Mouse (Mus musculus) CH12.LX (cell line): ENCODE measurements around the gene Camp. TPM values are rescaled to one million over a fixed set of nuclear protein-coding genes. Genes with fewer than 3 reads are reported as not detected.

Source experiments
- DNase-seq: peaks from one replicate; pipeline ENCODE4 v3.0.0-alpha.2; 2013; ENCODE audit errors: extremely low read depth
- H3K27ac ChIP-seq: 2 replicates; pipeline ENCODE4 v1.5.1; 2012; ENCODE audit warnings: low read depth, mild to moderate bottlenecking, control low read depth, moderate library complexity; ENCODE audit not compliant: insufficient read depth
- H3K27me3 ChIP-seq: replicated peaks from 2 replicates; pipeline ENCODE3; 2012; ENCODE audit warnings: inconsistent platforms
- H3K36me3 ChIP-seq, 2 experiments: replicated peaks in 1 of 2; 2 replicates each; pipeline versions ENCODE3 to v1.6.1; 2012; ENCODE audit warnings: inconsistent platforms in 1 of 2, low read length in 1 of 2, mild to moderate bottlenecking in 1 of 2, mixed read lengths in 1 of 2, moderate library complexity in 1 of 2; ENCODE audit not compliant: control insufficient read depth in 1 of 2, insufficient read depth in 1 of 2
- H3K4me1 ChIP-seq, 2 experiments: 2 replicates each; pipeline ENCODE4 v1.6.1; 2012; ENCODE audit warnings: inconsistent platforms in 1 of 2, moderate library complexity in 1 of 2; ENCODE audit not compliant: insufficient read depth in 2 of 2, control insufficient read depth in 1 of 2
- H3K4me2 ChIP-seq: 2 replicates; pipeline ENCODE4 v1.6.1; 2012; ENCODE audit warnings: low read depth, mild to moderate bottlenecking, control low read depth; ENCODE audit not compliant: poor library complexity, insufficient read depth, severe bottlenecking
- H3K4me3 ChIP-seq, 3 experiments: fragments of 150-350 bp in 1 of 3; sonication (generic) in 1 of 3; replicated peaks in 1 of 3; 2 replicates each; pipeline versions ENCODE3 to v1.5.1; 2011 to 2012; ENCODE audit warnings: low read depth in 2 of 3, low read length in 2 of 3, mild to moderate bottlenecking in 2 of 3, moderate library complexity in 2 of 3, control low read depth in 1 of 3, improper control_type of control experiment in 1 of 3, inconsistent platforms in 1 of 3, mixed read lengths in 1 of 3; ENCODE audit not compliant: poor library complexity in 1 of 3
- H3K79me2 ChIP-seq: replicated peaks from 2 replicates; pipeline ENCODE4 v1.6.1; 2012; ENCODE audit warnings: mild to moderate bottlenecking, moderate library complexity; ENCODE audit not compliant: control insufficient read depth, poor library complexity, insufficient read depth, severe bottlenecking; ENCODE audit errors: extremely low read depth
- H3K9ac ChIP-seq: 2 replicates; pipeline ENCODE4 v1.6.1; 2012; ENCODE audit warnings: low read depth, mild to moderate bottlenecking, control low read depth, moderate library complexity; ENCODE audit not compliant: insufficient read depth
- H3K9me3 ChIP-seq: replicated peaks from 2 replicates; pipeline ENCODE3; 2012; ENCODE audit warnings: low read length, inconsistent platforms, mixed read lengths
- BHLHE40 ChIP-seq: IDR thresholded peaks from 2 replicates; pipeline ENCODE4 v1.6.1; 2011; ENCODE audit warnings: mild to moderate bottlenecking, low read depth, low read length, improper control_type of control experiment
- CHD1 ChIP-seq: IDR thresholded peaks from 2 replicates; pipeline ENCODE4 v1.6.1; 2012; ENCODE audit warnings: low read depth, low read length, improper control_type of control experiment, inconsistent platforms
- CHD2 ChIP-seq: IDR thresholded peaks from 2 replicates; pipeline ENCODE4 v1.6.1; 2011; ENCODE audit warnings: low read length, improper control_type of control experiment
- ELF1 ChIP-seq: IDR thresholded peaks from 2 replicates; pipeline ENCODE4 v1.6.1; 2014; ENCODE audit warnings: low read depth, mild to moderate bottlenecking, inconsistent platforms, low read length, improper control_type of control experiment
- GABPA ChIP-seq: IDR thresholded peaks from 2 replicates; pipeline ENCODE4 v1.6.1; 2012; ENCODE audit warnings: low read depth, low read length, improper control_type of control experiment, inconsistent platforms; ENCODE audit not compliant: insufficient replicate concordance
- IRF4 ChIP-seq: IDR thresholded peaks from 2 replicates; pipeline ENCODE4 v1.6.1; 2014; ENCODE audit warnings: low read depth, mild to moderate bottlenecking, inconsistent platforms, low read length, improper control_type of control experiment
- JUN ChIP-seq: IDR thresholded peaks from 2 replicates; pipeline ENCODE4 v1.6.1; 2011; ENCODE audit warnings: low read depth, mild to moderate bottlenecking, low read length, improper control_type of control experiment, moderate library complexity; ENCODE audit not compliant: insufficient read depth
- KAT2A ChIP-seq: IDR thresholded peaks from 2 replicates; pipeline ENCODE4 v1.6.1; 2012; ENCODE audit warnings: low read length, improper control_type of control experiment, inconsistent platforms; ENCODE audit not compliant: insufficient replicate concordance
- MAFK ChIP-seq: IDR thresholded peaks from 2 replicates; pipeline ENCODE4 v1.6.1; 2011; ENCODE audit warnings: low read length, improper control_type of control experiment; ENCODE audit not compliant: insufficient replicate concordance
- MAX ChIP-seq: IDR thresholded peaks from 2 replicates; pipeline ENCODE4 v1.6.1; 2011; ENCODE audit warnings: low read length, improper control_type of control experiment
- MAZ ChIP-seq: IDR thresholded peaks from 2 replicates; pipeline ENCODE4 v1.6.1; 2012; ENCODE audit warnings: low read depth, mild to moderate bottlenecking, inconsistent platforms, low read length, improper control_type of control experiment, moderate library complexity
- MEF2A ChIP-seq: IDR thresholded peaks from 2 replicates; pipeline ENCODE4 v1.6.1; 2014; ENCODE audit warnings: low read depth, mild to moderate bottlenecking, inconsistent platforms, low read length, improper control_type of control experiment, borderline replicate concordance
- NELFE ChIP-seq: IDR thresholded peaks from 2 replicates; pipeline ENCODE4 v1.6.1; 2011; ENCODE audit warnings: low read depth, low read length, improper control_type of control experiment
- POLR2A ChIP-seq: IDR thresholded peaks from 2 replicates; pipeline ENCODE4 v1.6.1; 2011; ENCODE audit warnings: low read depth, mild to moderate bottlenecking, improper control_type of control experiment, low read length
- RCOR1 ChIP-seq: conservative IDR thresholded peaks from 2 replicates; pipeline ENCODE4 v1.6.1; 2012; ENCODE audit warnings: low read depth, mild to moderate bottlenecking, inconsistent platforms, low read length, improper control_type of control experiment
- SIN3A ChIP-seq: IDR thresholded peaks from 2 replicates; pipeline ENCODE4 v1.6.1; 2012; ENCODE audit warnings: low read length, improper control_type of control experiment, inconsistent platforms
- SMC3 ChIP-seq: IDR thresholded peaks from 2 replicates; pipeline ENCODE4 v1.6.1; 2011; ENCODE audit warnings: low read depth, low read length, improper control_type of control experiment
- TBP ChIP-seq: conservative IDR thresholded peaks from 2 replicates; pipeline ENCODE4 v1.6.1; 2011; ENCODE audit warnings: low read depth, low read length, improper control_type of control experiment
- TCF12 ChIP-seq: IDR thresholded peaks from 2 replicates; pipeline ENCODE4 v1.6.1; 2014; ENCODE audit warnings: low read depth, mild to moderate bottlenecking, inconsistent platforms, low read length, improper control_type of control experiment
- USF2 ChIP-seq: conservative IDR thresholded peaks from 2 replicates; pipeline ENCODE4 v1.6.1; 2011; ENCODE audit warnings: low read depth, low read length, improper control_type of control experiment
- dilution Hi-C: fragments of 300-500 bp; cut with MboI; formaldehyde crosslinking; loops from 2 replicates; pipeline ENCODE4 v1.14.3; 2020; ENCODE audit warnings: low sequenced_read_pairs; ENCODE audit not compliant: extremely low pct_unique_long_range_greater_than_20kb, extremely low pct_ligation_motif_present
- in situ Hi-C: fragments of 300-500 bp; cut with MboI; formaldehyde crosslinking; loops from 3 replicates; pipeline ENCODE4 v1.14.3; 2019; ENCODE audit warnings: low sequenced_read_pairs, low pct_ligation_motif_present, low pct_unique_long_range_greater_than_20kb, mixed read lengths
- polyA plus RNA-seq: library from polyadenylated mRNA; unstranded; fragments of >175 nt; gene quantifications from 2 replicates; pipeline ENCODE4 v1.2.1, GENCODE M21; 2012; ENCODE audit warnings: low read depth; ENCODE audit not compliant: insufficient read length
- total RNA-seq, 2 experiments: library from RNA; depleted of rRNA; stranded (reverse); fragments of 300-350 nt in 1 of 2; fragments of >200 nt in 1 of 2; gene quantifications; 2 replicates each; pipeline ENCODE4 v1.2.3; 2012 to 2014

Gene Camp
- total RNA-seq (2012; rRNA removed) (not detected in 2 replicates), total RNA-seq (2014; rRNA removed) (not detected in 2 replicates), polyA plus RNA-seq (not detected in 2 replicates)

DNA sequence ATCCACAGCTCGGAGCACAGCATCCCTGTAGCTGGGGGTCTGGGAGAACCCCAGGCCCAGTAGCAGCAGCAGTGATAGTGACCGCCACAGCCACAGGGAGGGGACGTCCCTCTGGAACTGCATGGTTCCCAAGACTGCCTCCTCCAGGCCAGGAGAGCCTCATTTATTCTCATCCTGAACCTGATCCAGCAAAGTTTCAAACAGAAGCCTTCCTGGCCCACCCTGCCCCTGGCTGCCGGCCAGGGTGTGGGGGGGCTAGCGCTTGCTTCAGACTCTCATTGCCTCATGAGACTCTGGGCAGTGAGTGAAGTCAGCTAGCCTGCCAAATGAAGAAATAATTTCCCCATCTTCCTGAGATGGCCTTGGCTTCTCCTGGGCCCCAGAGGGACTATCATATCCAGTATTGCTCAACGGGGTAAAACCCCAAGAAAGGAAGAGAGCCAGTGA is at the start of gene Camp:
Gene Camp, minus strand, starts transcription at position 306 of the 447 bp plus-strand sequence.
- dilution Hi-C loops, result no loop called here
- Histone ChIP-seq H3K4me1 (no peaks in the 10 kb centered on the region), H3K36me3 (peaks cover 8 to 21% of the 10 kb centered on the region in 2 experiments), H3K4me2 (no peak within 1 kb of the TSS), H3K4me3 (no peak within 1 kb of the TSS), H3K9me3 (no peaks in the 10 kb centered on the region), H3K27ac (no peak within 1 kb of the TSS), H3K27me3 (peaks cover 3% of the 10 kb centered on the region), H3K9ac (no peak within 1 kb of the TSS), H3K79me2 (no peaks in the 10 kb centered on the region)
- no peak for TF ChIP-seq BHLHE40
- TF ChIP-seq CHD1, result no peak
- no peak for TF ChIP-seq POLR2A
- in situ Hi-C loops, result no loop called here
- no peak for DNase-seq

GRCm38 (mm10) chr9:109898027-109898426 is 48.6 kb upstream of the Camp start:
- Histone ChIP-seq H3K4me1 (0 out of 4 replicates have a peak, but pooled peaks cover 0 to 3% of the 10 kb centered on the region in 2 experiments), H3K79me2 (no peaks in the 10 kb centered on the region), H3K27ac (no peak overlapping the region), H3K4me2 (no peak overlapping the region), H3K9ac (no peak overlapping the region), H3K4me3 (no peak overlapping the region), H3K27me3 (no peaks in the 10 kb centered on the region), H3K9me3 (no peaks in the 10 kb centered on the region), H3K36me3 (peaks cover 25 to 74% of the 10 kb centered on the region in 2 experiments)
- in situ Hi-C loops (loop anchor here (5.0 to 10.0 kb wide), 2 partner anchors 44 to 387 kb away; no protein-coding TSS in a partner anchor), dilution Hi-C loops (no loop called here)
- no peak for DNase-seq
- TF ChIP-seq JUN (no peak), IRF4 (no peak), CHD1 (no peak), RCOR1 (no peak), SMC3 (no peak), MAX (no peak), MEF2A (no peak), MAFK (no peak), SIN3A (no peak), CHD2 (no peak), TBP (no peak), USF2 (no peak), ELF1 (no peak), MAZ (no peak), GABPA (no peak), NELFE (no peak), KAT2A (no peak), TCF12 (no peak)
